Mouse (Mus musculus) spleen, adult 2 months (tissue): ENCODE results near the gene Iffo2.

ENCODE experiments used
- CTCF ChIP-seq: fragments of 200-500 bp; IDR thresholded peaks from 2 replicates; pipeline ENCODE4 v1.5.1; 2011; ENCODE audit warnings: mild to moderate bottlenecking, inconsistent platforms; ENCODE audit not compliant: insufficient read depth, insufficient read length, insufficient replicate concordance; ENCODE audit errors: extremely low read depth
- POLR2A ChIP-seq: fragments of 200-500 bp; IDR thresholded peaks from 2 replicates; pipeline ENCODE4 v1.6.1; 2011; ENCODE audit warnings: low read depth, low read length, inconsistent platforms

GRCm38 (mm10) chr4:139512985-139513384 lies 17.4 kb upstream of the Iffo2 start:
- no peak for TF ChIP-seq POLR2A
- TF ChIP-seq CTCF, result no peak
